Comparison of ENCODE assay signal across 29 mouse cellular contexts in genomic region chr11:7461956-7462771, GRCm38 (mm10).
DNase-seq lines count a peak whose midpoint lies in the region; ATAC-seq and TF ChIP-seq lines count a peak whose summit lies in the region.
"Had no signal": no experiment of that assay in that cellular context is flagged by ENCODE, and none has a peak within 500 bp of the region (broad histone marks: within the 10 kb centered on the region; RNA-seq: fewer than 3 reads in every experiment).

No protein-coding gene starts in this region.

- TF ChIP-seq CTCF in lung, postnatal 0 days (IDR thresholded peaks at IDR 0.05), result no peak

- no peak overlapping the region for H3K9ac ChIP-seq in kidney, embryonic 16.5 days (replicated peaks; ENCODE audit: low read length)
- no peak overlapping the region for H3K9ac ChIP-seq in lung, postnatal 0 days (replicated peaks; ENCODE audit: low read depth)
- no peak overlapping the region for H3K9ac ChIP-seq in embryonic facial prominence, embryonic 15.5 days
- H3K9ac ChIP-seq: embryonic facial prominence, embryonic 12.5 days; forebrain, embryonic 13.5 days; heart, embryonic 15.5 days; hindbrain, embryonic 12.5 days; intestine, embryonic 15.5 days; liver, embryonic 14.5 days; midbrain, embryonic 12.5 days; neural tube, embryonic 12.5 days had no signal

- peaks cover 5% of the 10 kb centered on the region; the same call in 1 of the 2 replicates for H3K4me1 ChIP-seq in kidney, embryonic 16.5 days (ENCODE audit: insufficient read depth, low read length)
- H3K4me1 ChIP-seq in lung, postnatal 0 days (ENCODE audit: insufficient read depth, low read depth, low read length), result no peaks in the 10 kb centered on the region
- H3K4me1 ChIP-seq in embryonic facial prominence, embryonic 15.5 days, result peaks cover 14% of the 10 kb centered on the region
- no peaks in the 10 kb centered on the region for H3K4me1 ChIP-seq in midbrain, embryonic 10.5 days
- H3K4me1 ChIP-seq: embryonic facial prominence, embryonic 12.5 days; forebrain, embryonic 13.5 days; hindbrain, embryonic 12.5 days; intestine, embryonic 15.5 days; midbrain, embryonic 12.5 days; neural tube, embryonic 12.5 days had no signal

- no peaks in the 10 kb centered on the region for H3K27me3 ChIP-seq in kidney, embryonic 16.5 days (ENCODE audit: insufficient read depth, low read length)
- no peaks in the 10 kb centered on the region for H3K27me3 ChIP-seq in lung, postnatal 0 days (replicated peaks; ENCODE audit: insufficient read depth, low read length)
- H3K27me3 ChIP-seq in embryonic facial prominence, embryonic 15.5 days, result no peaks in the 10 kb centered on the region
- no peaks in the 10 kb centered on the region for H3K27me3 ChIP-seq in midbrain, embryonic 10.5 days (ENCODE audit: low read depth, poor library complexity, severe bottlenecking)
- H3K27me3 ChIP-seq: embryonic facial prominence, embryonic 12.5 days; forebrain, embryonic 13.5 days; heart, embryonic 15.5 days; hindbrain, embryonic 12.5 days; intestine, embryonic 15.5 days; midbrain, embryonic 12.5 days; neural tube, embryonic 12.5 days had no signal

- H3K4me2 ChIP-seq in kidney, embryonic 16.5 days (replicated peaks; ENCODE audit: low read depth, low read length), result no peak overlapping the region
- H3K4me2 ChIP-seq in lung, postnatal 0 days (replicated peaks; ENCODE audit: low read depth, low read length), result no peak overlapping the region
- no peak overlapping the region for H3K4me2 ChIP-seq in embryonic facial prominence, embryonic 15.5 days (replicated peaks)
- H3K4me2 ChIP-seq: embryonic facial prominence, embryonic 12.5 days; forebrain, embryonic 13.5 days; heart, embryonic 15.5 days; hindbrain, embryonic 12.5 days; intestine, embryonic 15.5 days; midbrain, embryonic 12.5 days; neural tube, embryonic 12.5 days had no signal

- no peaks in the 10 kb centered on the region for H3K36me3 ChIP-seq in kidney, embryonic 16.5 days (ENCODE audit: insufficient read depth, low read length)
- H3K36me3 ChIP-seq in lung, postnatal 0 days (ENCODE audit: insufficient read depth, low read length), result no peaks in the 10 kb centered on the region
- H3K36me3 ChIP-seq in embryonic facial prominence, embryonic 15.5 days, result no peaks in the 10 kb centered on the region
- H3K36me3 ChIP-seq in midbrain, embryonic 10.5 days, result no peaks in the 10 kb centered on the region
- H3K36me3 ChIP-seq: embryonic facial prominence, embryonic 12.5 days; heart, embryonic 10.5 days; heart, embryonic 15.5 days; hindbrain, embryonic 12.5 days; intestine, embryonic 15.5 days; midbrain, embryonic 12.5 days; neural tube, embryonic 12.5 days had no signal

- 17% methylated on average over 6 of the region's 6 CpGs for WGBS in kidney, embryonic 16.5 days
- WGBS in lung, postnatal 0 days, result 43% methylated on average over 6 of the region's 6 CpGs
- 34% methylated on average over 6 of the region's 6 CpGs for WGBS in embryonic facial prominence, embryonic 15.5 days
- WGBS in midbrain, embryonic 10.5 days, result 82% methylated on average over 6 of the region's 6 CpGs

- no peak for DNase-seq in kidney, adult 8-10 months
- DNase-seq in lung, postnatal 0 days (ENCODE audit: low spot score), result peak; percentile 4
- DNase-seq in lung, postnatal 4 days, result no peak
- DNase-seq in thymus, postnatal 0 days (ENCODE audit: low spot score), result no peak
- DNase-seq in midbrain, embryonic 10.5 days (ENCODE audit: low spot score), result no peak
- DNase-seq: adrenal gland, adult 8-10 months; B cell, adult 2 months; cerebellum, adult 2 months; cerebellum, postnatal 36 days; gastrocnemius, postnatal 14 days; heart, postnatal 36 days; liver; lung, adult 2 months; lung, postnatal 14 days; thymus, postnatal 14 days had no signal

- peak; percentile 96 for ATAC-seq in kidney, embryonic 16.5 days (ENCODE audit: low FRiP score, low TSS enrichment)
- no peak for ATAC-seq in lung, postnatal 0 days
- no peak for ATAC-seq in embryonic facial prominence, embryonic 15.5 days (ENCODE audit: insufficient number of reproducible peaks, low FRiP score, low TSS enrichment, low read depth)
- ATAC-seq: activated CD4-positive, CD25-positive, alpha-beta regulatory T cell, adult 4 months; forebrain, embryonic 13.5 days; hindbrain, postnatal 0 days; intestine, embryonic 15.5 days had no signal

- no peaks in the 10 kb centered on the region for H3K9me3 ChIP-seq in kidney, embryonic 16.5 days (ENCODE audit: low read length)
- no peaks in the 10 kb centered on the region for H3K9me3 ChIP-seq in lung, postnatal 0 days (ENCODE audit: low read length)
- no peaks in the 10 kb centered on the region for H3K9me3 ChIP-seq in embryonic facial prominence, embryonic 15.5 days (replicated peaks)
- H3K9me3 ChIP-seq in midbrain, embryonic 10.5 days (replicated peaks), result no peaks in the 10 kb centered on the region
- H3K9me3 ChIP-seq: embryonic facial prominence, embryonic 12.5 days; forebrain, embryonic 13.5 days; heart, embryonic 10.5 days; heart, embryonic 15.5 days; hindbrain, embryonic 12.5 days; intestine, embryonic 15.5 days; midbrain, embryonic 12.5 days; neural tube, embryonic 12.5 days had no signal

- no peak for TF ChIP-seq EP300 in lung, postnatal 0 days (IDR thresholded peaks at IDR 0.05)

- no peak overlapping the region for H3K4me3 ChIP-seq in kidney, embryonic 16.5 days (ENCODE audit: low read length)
- H3K4me3 ChIP-seq in lung, postnatal 0 days (ENCODE audit: low read depth, low read length), result no peak overlapping the region
- no peak overlapping the region for H3K4me3 ChIP-seq in embryonic facial prominence, embryonic 15.5 days (replicated peaks)
- H3K4me3 ChIP-seq in midbrain, embryonic 10.5 days, result no peak overlapping the region
- H3K4me3 ChIP-seq: embryonic facial prominence, embryonic 12.5 days; forebrain, embryonic 13.5 days; heart, embryonic 10.5 days; heart, embryonic 15.5 days; hindbrain, embryonic 12.5 days; intestine, embryonic 15.5 days; midbrain, embryonic 12.5 days; myocyte; neural tube, embryonic 12.5 days had no signal

- peak overlapping the region; percentile 65; the same call in 1 of the 2 replicates for H3K27ac ChIP-seq in kidney, embryonic 16.5 days (ENCODE audit: low read length)
- H3K27ac ChIP-seq in lung, postnatal 0 days (ENCODE audit: low read length), result no peak overlapping the region
- peak overlapping the region; percentile 68; the same call in 1 of the 2 replicates for H3K27ac ChIP-seq in embryonic facial prominence, embryonic 15.5 days (replicated peaks)
- no peak overlapping the region for H3K27ac ChIP-seq in midbrain, embryonic 10.5 days (replicated peaks)
- H3K27ac ChIP-seq: embryonic facial prominence, embryonic 12.5 days; forebrain, embryonic 13.5 days; heart, embryonic 10.5 days; heart, embryonic 15.5 days; hindbrain, embryonic 12.5 days; hindbrain, postnatal 0 days; intestine, embryonic 15.5 days; liver, embryonic 14.5 days; midbrain, embryonic 12.5 days; neural tube, embryonic 12.5 days had no signal

Comparison
In these comparisons a context has a peak if more than half of its experiments do, and no peak if none do; other contexts are left out.
1. H3K27ac ChIP-seq: peak in kidney, embryonic 16.5 days (single experiment) and embryonic facial prominence, embryonic 15.5 days (single experiment); none in lung, postnatal 0 days (single experiment) and midbrain, embryonic 10.5 days (single experiment).